Comparison of ENCODE assay signal across 8 mouse cellular contexts in the genomic region with DNA sequence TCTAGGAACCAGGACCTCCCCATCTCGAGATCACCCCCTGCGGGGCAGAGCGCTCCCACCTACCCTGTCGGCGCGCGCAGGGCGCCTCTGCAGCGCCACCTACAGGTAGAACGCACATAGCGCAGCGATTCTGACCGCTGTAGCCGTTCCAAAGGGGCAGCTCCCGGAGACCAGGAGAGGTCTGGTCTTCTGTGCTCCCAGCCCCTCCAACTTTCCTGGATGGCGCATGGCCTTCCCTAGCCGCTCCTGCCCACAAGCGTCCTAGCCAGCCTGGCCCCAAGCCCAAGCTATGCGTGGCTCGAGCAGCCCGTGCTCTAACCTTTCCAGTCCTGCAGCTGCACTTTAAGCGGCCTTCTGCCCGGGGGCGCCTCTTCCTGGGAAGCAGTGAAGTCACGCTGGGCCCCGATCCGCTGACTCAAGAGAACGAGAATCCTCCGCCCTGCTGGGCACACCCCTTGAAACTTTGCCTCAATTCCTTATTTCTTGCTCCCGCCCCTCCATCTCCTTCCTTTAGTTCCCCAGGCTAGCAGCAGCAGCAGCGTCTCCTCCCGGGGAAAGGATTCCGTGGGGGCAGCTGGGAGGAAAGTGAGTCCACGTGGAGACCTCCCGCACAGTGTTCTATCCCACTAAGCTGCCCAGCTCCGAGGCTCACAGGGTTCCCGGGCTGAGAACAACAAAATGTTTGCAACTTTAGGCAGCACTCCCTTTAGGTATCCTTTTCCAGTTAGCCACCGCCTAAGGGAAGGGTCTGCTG. TPM values are rescaled to one million over a fixed set of nuclear protein-coding genes. Genes with fewer than 3 reads are reported as not detected.
A peak's percentile ranks its signal among the peaks of the same experiment; 100 is the strongest.
DNase-seq lines count a peak whose midpoint lies in the region; ATAC-seq lines count a peak whose summit lies in the region.

A gene (minus strand): TSS at position 379 of the 754 bp plus-strand sequence.

- H3K9me3 ChIP-seq in hindbrain, embryonic 12.5 days (replicated peaks) = no peaks in the 10 kb centered on the region

- no peak within 1 kb of the TSS for H3K27ac ChIP-seq in hindbrain, embryonic 12.5 days

- DNase-seq in MEL-GATA-1-ER (ENCODE audit: extremely low read depth, low read depth) = peak; percentile 23
- peak; percentile 29 to 42 for DNase-seq in cerebellum, adult 18-20 months
- peak; percentile 75 for DNase-seq in forelimb bud, embryonic 11.5 days (ENCODE audit: low read depth, low spot score)
- peak; percentile 38 for DNase-seq in layer of hippocampus, postnatal 36 days
- peak; percentile 77 to 81 for DNase-seq in lung, postnatal 4 days
- DNase-seq in retina, embryonic 14.5 days (ENCODE audit: low spot score) = peak; percentile 82
- DNase-seq in urinary bladder, adult 2 months (ENCODE audit: low spot score) = no peak

- H3K27me3 ChIP-seq in hindbrain, embryonic 12.5 days = no peaks in the 10 kb centered on the region

- H3K4me3 ChIP-seq in hindbrain, embryonic 12.5 days = peak within 1 kb of the TSS; percentile 30

- H3K4me1 ChIP-seq in hindbrain, embryonic 12.5 days = no peaks in the 10 kb centered on the region

- ATAC-seq in hindbrain, embryonic 12.5 days (ENCODE audit: low FRiP score) = peak; percentile 84

- H3K4me2 ChIP-seq in hindbrain, embryonic 12.5 days (replicated peaks) = peak within 1 kb of the TSS; percentile 54

- 22% methylated on average over 38 of the region's 38 CpGs for WGBS in hindbrain, embryonic 12.5 days

- H3K36me3 ChIP-seq in hindbrain, embryonic 12.5 days = no peaks in the 10 kb centered on the region

- H3K9ac ChIP-seq in hindbrain, embryonic 12.5 days = peak within 1 kb of the TSS; percentile 45; the same call in 1 of the 2 replicates

RNA-seq across cellular contexts. Expression of the gene that starts here (rescaled TPM):
- 2.1 and 2.9 TPM in 2 replicates for polyA plus RNA-seq in hindbrain, embryonic 12.5 days (2016; fragmentation: Nextera tagmentation; extraction: Ambion mirVana)
- total RNA-seq in layer of hippocampus, postnatal 36 days (2021) = under 1 TPM; 0.56 to 0.70 TPM
- polyA plus RNA-seq in urinary bladder, adult 2 months (2012; rRNA removed) = 15.6 and 16.7 TPM in 2 replicates

Comparison
In these comparisons a context has a peak if more than half of its experiments do, and no peak if none do; other contexts are left out.
1. Peak in DNase-seq in layer of hippocampus, postnatal 36 days; RNA of the gene not detected or under 1 TPM.